Mouse (Mus musculus) MEL (cell line): ENCODE data around the gene Rpl36-ps4. TPM values are rescaled to one million over a fixed set of nuclear protein-coding genes. Genes with fewer than 3 reads are reported as not detected.

Experiments used
- DNase-seq: peaks from one replicate; pipeline ENCODE4 v3.0.0; 2011; ENCODE audit warnings: low read depth, low spot score
- H3K27ac ChIP-seq: 2 replicates; pipeline ENCODE4 v1.5.1; 2012; ENCODE audit warnings: low read depth, mild to moderate bottlenecking, control low read depth, low read length, moderate library complexity; ENCODE audit not compliant: control insufficient read depth
- H3K27me3 ChIP-seq, 2 experiments: fragments of 150-350 bp in 1 of 2; sonication (generic) in 1 of 2; 2 replicates each; pipeline ENCODE4 v1.6.1; 2012; ENCODE audit warnings: low read length in 2 of 2, mild to moderate bottlenecking in 2 of 2, improper control_type of control experiment in 1 of 2, moderate library complexity in 1 of 2; ENCODE audit not compliant: insufficient read depth in 2 of 2, control insufficient read depth in 1 of 2
- H3K36me3 ChIP-seq, 2 experiments: 2 replicates each; pipeline ENCODE4 v1.6.1; 2012 to 2014; ENCODE audit warnings: low read length in 2 of 2, improper control_type of control experiment in 1 of 2, inconsistent platforms in 1 of 2, mild to moderate bottlenecking in 1 of 2; ENCODE audit not compliant: insufficient read depth in 2 of 2, control insufficient read depth in 1 of 2
- H3K4me1 ChIP-seq, 2 experiments: fragments of 150-350 bp in 1 of 2; sonication (generic) in 1 of 2; 2 replicates each; pipeline ENCODE4 v1.6.1; 2012; ENCODE audit warnings: low read length in 2 of 2, improper control_type of control experiment in 1 of 2, mild to moderate bottlenecking in 1 of 2; ENCODE audit not compliant: insufficient read depth in 2 of 2, control insufficient read depth in 1 of 2
- H3K4me3 ChIP-seq, 2 experiments: fragments of 150-350 bp in 1 of 2; sonication (generic) in 1 of 2; 2 replicates each; pipeline ENCODE4 v1.5.1; 2012; ENCODE audit warnings: low read depth in 2 of 2, low read length in 2 of 2, mild to moderate bottlenecking in 2 of 2, moderate library complexity in 2 of 2, control low read depth in 1 of 2, improper control_type of control experiment in 1 of 2; ENCODE audit not compliant: control insufficient read depth in 1 of 2, insufficient read depth in 1 of 2
- H3K79me2 ChIP-seq: 2 replicates; pipeline ENCODE4 v1.6.1; 2012; ENCODE audit warnings: mild to moderate bottlenecking, low read length, moderate library complexity; ENCODE audit not compliant: control insufficient read depth, poor library complexity, insufficient read depth
- H3K9ac ChIP-seq: 2 replicates; pipeline ENCODE4 v1.6.1; 2012; ENCODE audit warnings: low read depth, mild to moderate bottlenecking, control low read depth, low read length, moderate library complexity; ENCODE audit not compliant: control insufficient read depth, poor library complexity, severe bottlenecking
- H3K9me3 ChIP-seq: fragments of 150-350 bp; sonication (generic); replicated peaks from 2 replicates; pipeline ENCODE4 v1.6.1; 2012; ENCODE audit warnings: mild to moderate bottlenecking, low read length, improper control_type of control experiment, moderate library complexity; ENCODE audit not compliant: insufficient read depth
- BHLHE40 ChIP-seq: IDR thresholded peaks from 2 replicates; pipeline ENCODE4 v1.6.1; 2012; ENCODE audit warnings: low read depth, mild to moderate bottlenecking, inconsistent platforms, low read length, improper control_type of control experiment, borderline replicate concordance
- CHD1 ChIP-seq: IDR thresholded peaks from 2 replicates; pipeline ENCODE4 v1.6.1; 2012; ENCODE audit warnings: low read depth, mild to moderate bottlenecking, inconsistent platforms, low read length, improper control_type of control experiment
- CHD2 ChIP-seq: IDR thresholded peaks from 2 replicates; pipeline ENCODE4 v1.6.1; 2011; ENCODE audit warnings: low read length, improper control_type of control experiment
- EP300 ChIP-seq, 2 experiments: IDR thresholded peaks; 2 replicates each; pipeline ENCODE4 v1.6.1; 2011; ENCODE audit warnings: improper control_type of control experiment in 2 of 2, low read length in 2 of 2, low read depth in 1 of 2, mild to moderate bottlenecking in 1 of 2
- ETS1 ChIP-seq: IDR thresholded peaks from 2 replicates; pipeline ENCODE4 v1.6.1; 2012; ENCODE audit warnings: low read depth, mild to moderate bottlenecking, inconsistent platforms, low read length, improper control_type of control experiment, moderate library complexity
- GATA1 ChIP-seq: IDR thresholded peaks from 2 replicates; pipeline ENCODE4 v1.6.1; 2011; ENCODE audit warnings: low read depth, low read length, improper control_type of control experiment
- HCFC1 ChIP-seq: IDR thresholded peaks from 2 replicates; pipeline ENCODE4 v1.6.1; 2012; ENCODE audit warnings: low read depth, mild to moderate bottlenecking, inconsistent platforms, low read length, improper control_type of control experiment, moderate library complexity
- KAT2A ChIP-seq: conservative IDR thresholded peaks from 2 replicates; pipeline ENCODE4 v1.6.1; 2012; ENCODE audit warnings: low read depth, low read length, improper control_type of control experiment, inconsistent platforms
- MAX ChIP-seq: IDR thresholded peaks from 2 replicates; pipeline ENCODE4 v1.6.1; 2011; ENCODE audit warnings: low read length, improper control_type of control experiment
- MAZ ChIP-seq: IDR thresholded peaks from 2 replicates; pipeline ENCODE4 v1.6.1; 2012; ENCODE audit warnings: low read depth, mild to moderate bottlenecking, inconsistent platforms, low read length, improper control_type of control experiment
- NELFE ChIP-seq: IDR thresholded peaks from 2 replicates; pipeline ENCODE4 v1.6.1; 2011; ENCODE audit warnings: low read depth, low read length, improper control_type of control experiment
- NRF1 ChIP-seq: IDR thresholded peaks from 2 replicates; pipeline ENCODE4 v1.6.1; 2014; ENCODE audit warnings: low read depth, mild to moderate bottlenecking, inconsistent platforms, low read length, improper control_type of control experiment, moderate library complexity; ENCODE audit not compliant: poor library complexity, insufficient read depth, severe bottlenecking
- POLR2AphosphoS2 ChIP-seq: IDR thresholded peaks from 2 replicates; pipeline ENCODE4 v1.6.1; 2011; ENCODE audit warnings: low read length, improper control_type of control experiment
- POLR2AphosphoS5 ChIP-seq: IDR thresholded peaks from 2 replicates; pipeline ENCODE4 v1.6.1; 2012; ENCODE audit warnings: low read depth, borderline replicate concordance, mild to moderate bottlenecking, inconsistent platforms, low read length, moderate library complexity, mixed read lengths
- TAL1 ChIP-seq: IDR thresholded peaks from 2 replicates; pipeline ENCODE4 v1.6.1; 2012; ENCODE audit warnings: mild to moderate bottlenecking, inconsistent platforms, low read length, moderate library complexity, mixed read lengths
- TBP ChIP-seq: IDR thresholded peaks from 2 replicates; pipeline ENCODE4 v1.8.0; 2011; ENCODE audit warnings: low read depth, low read length, improper control_type of control experiment
- TCF12 ChIP-seq: IDR thresholded peaks from 2 replicates; pipeline ENCODE4 v1.6.1; 2014; ENCODE audit warnings: low read depth, mild to moderate bottlenecking, inconsistent platforms, low read length, improper control_type of control experiment, moderate library complexity
- USF2 ChIP-seq, 2 experiments: IDR thresholded peaks; 2 replicates each; pipeline ENCODE4 v1.6.1; 2011 to 2012; ENCODE audit warnings: improper control_type of control experiment in 2 of 2, low read length in 2 of 2, borderline replicate concordance in 1 of 2, inconsistent platforms in 1 of 2, low read depth in 1 of 2, mild to moderate bottlenecking in 1 of 2; ENCODE audit not compliant: insufficient read depth in 1 of 2
- ZC3H11A ChIP-seq: IDR thresholded peaks from 2 replicates; pipeline ENCODE4 v1.6.1; 2012; ENCODE audit warnings: low read depth, mild to moderate bottlenecking, inconsistent platforms, low read length, improper control_type of control experiment
- ZMIZ1 ChIP-seq: IDR thresholded peaks from 2 replicates; pipeline ENCODE4 v1.6.1; 2012; ENCODE audit warnings: low read depth, mild to moderate bottlenecking, inconsistent platforms, low read length, improper control_type of control experiment, moderate library complexity
- ZNF384 ChIP-seq: IDR thresholded peaks from 2 replicates; pipeline ENCODE4 v1.6.1; 2012; ENCODE audit warnings: low read depth, mild to moderate bottlenecking, inconsistent platforms, low read length, improper control_type of control experiment
- polyA plus RNA-seq, 2 experiments: library from polyadenylated mRNA; stranded (reverse) in 1 of 2; unstranded in 1 of 2; fragments of >175 nt in 1 of 2; fragments of >200 nt in 1 of 2; gene quantifications; 2 replicates each; pipeline versions ENCODE4 v1.2.1 to v1.2.4; 2012; ENCODE audit warnings: low replicate concordance in 2 of 2, low read depth in 1 of 2; ENCODE audit not compliant: insufficient read length in 2 of 2, insufficient read depth in 1 of 2, missing spikeins in 1 of 2
- total RNA-seq: library from RNA; depleted of rRNA; stranded (reverse); fragments of 300-350 nt; gene quantifications from 2 replicates; pipeline ENCODE4 v1.2.3, GENCODE M21; 2012

Rpl36-ps4 gene
- total and polyA plus RNA-seq, 3 experiments = not detected

DNA sequence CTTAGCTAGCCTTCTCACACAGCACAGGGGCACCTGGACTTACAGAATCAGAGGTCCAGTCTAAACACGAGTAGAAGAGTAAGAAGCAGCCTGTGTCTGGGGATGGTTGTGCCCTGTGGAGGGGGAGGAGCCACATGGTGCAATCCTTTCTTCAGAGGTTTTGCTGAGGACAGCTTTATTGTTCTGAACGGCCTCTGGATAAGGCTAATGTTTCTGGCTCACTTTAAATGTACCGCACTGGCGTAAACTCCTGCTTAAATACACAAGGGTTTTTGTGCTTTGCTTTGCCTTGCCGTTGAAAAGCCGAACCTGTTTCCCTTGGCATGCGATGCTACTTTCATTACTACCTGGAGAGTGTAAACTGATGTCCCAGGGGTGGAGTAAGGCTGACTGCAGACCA is 19.6 kb upstream of the Rpl36-ps4 start:
- Histone ChIP-seq H3K27ac (no peak overlapping the region), H3K79me2 (no peaks in the 10 kb centered on the region), H3K36me3 (no peaks in the 10 kb centered on the region), H3K4me1 (no peaks in the 10 kb centered on the region), H3K27me3 (no peaks in the 10 kb centered on the region), H3K4me3 (no peak overlapping the region), H3K9me3 (no peaks in the 10 kb centered on the region), H3K9ac (no peak overlapping the region)
- TF ChIP-seq POLR2AphosphoS2 = no peak
- TF ChIP-seq MAX = no peak
- no peak for TF ChIP-seq CHD1
- TF ChIP-seq MAZ = no peak
- TF ChIP-seq USF2 (IDR thresholded peaks at IDR 0.05; ENCODE audit: borderline replicate concordance in 1 of 2, insufficient read depth in 1 of 2, low read depth in 1 of 2, low read length in 2 of 2) = no peak
- no peak for TF ChIP-seq CHD2
- no peak for TF ChIP-seq TAL1
- no peak for TF ChIP-seq TBP
- no peak for TF ChIP-seq ZC3H11A
- TF ChIP-seq POLR2AphosphoS5 = no peak
- DNase-seq = no peak

DNA sequence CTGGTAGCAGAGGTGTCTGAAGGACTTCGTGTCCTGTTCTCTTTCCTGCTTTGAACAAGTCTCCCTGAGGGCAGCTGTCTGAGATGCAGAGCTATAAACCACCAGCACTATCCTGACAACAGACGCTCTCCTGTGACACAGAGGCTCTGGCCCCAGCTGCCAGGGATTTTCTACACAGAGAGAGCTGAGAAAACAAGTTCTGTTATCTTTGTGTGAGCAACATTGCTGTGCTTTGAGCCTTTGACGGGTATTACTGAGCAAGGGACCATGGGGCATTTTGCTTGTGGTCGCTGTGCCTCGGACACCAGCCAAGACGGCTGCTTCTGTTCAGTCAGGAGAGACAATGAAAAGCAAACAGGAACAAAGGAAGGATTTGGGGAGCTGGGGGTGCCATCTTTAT is 17.6 kb upstream of the Rpl36-ps4 start:
- Histone ChIP-seq H3K79me2 (no peaks in the 10 kb centered on the region), H3K9ac (no peak overlapping the region), H3K4me1 (no peaks in the 10 kb centered on the region), H3K36me3 (no peaks in the 10 kb centered on the region), H3K4me3 (no peak overlapping the region), H3K27me3 (no peaks in the 10 kb centered on the region), H3K9me3 (no peaks in the 10 kb centered on the region), H3K27ac (no peak overlapping the region)
- TF ChIP-seq EP300 (IDR thresholded peaks at IDR 0.05; ENCODE audit: low read depth in 1 of 2, low read length in 2 of 2) (no peak), POLR2AphosphoS5 (no peak), ZMIZ1 (no peak), ZNF384 (no peak), TBP (no peak), KAT2A (no peak), TCF12 (no peak), NRF1 (no peak), BHLHE40 (no peak), NELFE (no peak), GATA1 (no peak), TAL1 (no peak), ETS1 (no peak), HCFC1 (no peak)
- DNase-seq = no peak
